Mouse (Mus musculus) thymus, postnatal 10 days (tissue): ENCODE results near the gene Olfr1395.
"Not testable (repeated sequence)": the region's sequence is repeated elsewhere in the genome, so short reads cannot be mapped to it uniquely, and the experiment has no call there.

Experiments
- DNase-seq, 2 experiments: peaks; one replicate each; pipeline ENCODE4 v3.0.0; 2021; ENCODE audit warnings: low spot score in 2 of 2

The Olfr1395 gene

DNA sequence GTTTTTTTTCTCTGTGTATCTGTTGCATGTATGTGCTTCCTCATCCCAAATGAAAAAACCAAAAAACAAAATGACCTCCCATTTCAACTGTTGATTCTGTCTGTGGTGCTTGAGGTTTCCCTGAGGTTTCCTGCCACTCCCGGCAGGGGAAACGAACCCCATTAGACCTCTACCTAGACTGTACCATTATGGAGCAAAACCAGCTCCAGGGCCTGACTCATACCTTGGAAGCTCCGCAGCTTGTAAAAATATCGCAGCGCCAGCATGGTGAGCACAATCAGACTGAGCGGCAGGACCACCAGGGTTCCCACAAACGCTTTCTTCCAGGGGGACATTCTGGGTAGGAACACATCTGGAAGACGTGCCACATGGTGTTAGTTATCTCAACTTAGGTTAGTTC, 33.3 kb downstream of the Olfr1395 start:
- peak in 1 of 2 experiments; percentile 13 for DNase-seq

DNA sequence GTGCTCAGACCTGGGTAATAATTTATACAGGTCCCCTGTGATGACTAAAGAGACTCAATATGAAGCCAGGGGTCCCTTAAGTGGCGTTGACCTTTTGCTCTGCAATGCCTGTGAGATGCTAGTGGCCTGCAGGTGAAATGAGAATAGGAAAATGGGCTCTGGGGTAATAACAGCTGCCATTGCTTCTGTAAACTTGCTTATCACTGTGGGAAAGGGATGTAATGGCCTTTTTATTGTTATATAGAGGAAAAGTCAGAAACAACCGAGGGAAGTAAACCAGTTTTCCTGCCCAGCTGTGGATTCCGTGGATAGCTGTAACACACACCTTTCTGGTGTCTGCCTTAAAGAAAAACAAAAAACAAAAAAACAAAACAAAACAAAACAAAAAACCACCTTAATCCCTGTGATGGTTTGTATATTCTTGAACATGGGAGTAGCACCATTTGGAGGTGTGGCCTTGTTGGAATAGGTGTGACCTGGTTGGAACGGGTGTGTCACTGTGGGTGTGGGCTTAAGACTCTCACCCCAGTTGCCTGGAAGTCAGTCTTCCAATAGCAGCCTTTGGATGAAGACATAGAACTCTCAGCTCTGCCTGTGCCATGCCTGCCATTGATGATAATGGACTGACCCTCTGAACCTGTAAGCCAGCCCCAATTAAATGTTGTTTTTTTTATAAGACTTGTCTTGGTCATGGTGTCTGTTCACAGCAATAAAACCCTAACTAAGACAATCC, 34.1 kb downstream of the Olfr1395 start:
- not testable (repeated sequence) for DNase-seq

GRCm38 (mm10) chr11:49183172-49183571, 41.1 kb downstream of the Olfr1395 start:
- no peak for DNase-seq

DNA sequence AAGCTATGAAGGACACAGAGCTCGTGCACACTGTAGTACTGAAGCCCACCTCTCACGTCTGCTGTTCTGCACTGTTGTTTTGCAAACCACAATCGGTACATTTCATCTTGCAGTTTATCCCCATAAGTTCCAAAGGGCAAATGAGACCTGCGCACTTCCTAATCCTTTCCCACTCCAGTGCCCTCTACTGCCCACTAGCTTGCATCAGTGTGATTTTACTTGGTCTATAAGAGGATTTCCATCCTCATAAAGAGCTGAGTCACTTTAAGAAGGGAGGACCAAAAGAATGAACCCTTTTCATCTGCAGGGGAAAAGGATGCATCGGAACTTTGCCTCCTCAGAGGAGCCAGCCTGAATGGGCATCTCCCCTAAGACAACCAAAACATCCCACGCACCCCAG, 44.4 kb downstream of the Olfr1395 start:
- no peak for DNase-seq

DNA sequence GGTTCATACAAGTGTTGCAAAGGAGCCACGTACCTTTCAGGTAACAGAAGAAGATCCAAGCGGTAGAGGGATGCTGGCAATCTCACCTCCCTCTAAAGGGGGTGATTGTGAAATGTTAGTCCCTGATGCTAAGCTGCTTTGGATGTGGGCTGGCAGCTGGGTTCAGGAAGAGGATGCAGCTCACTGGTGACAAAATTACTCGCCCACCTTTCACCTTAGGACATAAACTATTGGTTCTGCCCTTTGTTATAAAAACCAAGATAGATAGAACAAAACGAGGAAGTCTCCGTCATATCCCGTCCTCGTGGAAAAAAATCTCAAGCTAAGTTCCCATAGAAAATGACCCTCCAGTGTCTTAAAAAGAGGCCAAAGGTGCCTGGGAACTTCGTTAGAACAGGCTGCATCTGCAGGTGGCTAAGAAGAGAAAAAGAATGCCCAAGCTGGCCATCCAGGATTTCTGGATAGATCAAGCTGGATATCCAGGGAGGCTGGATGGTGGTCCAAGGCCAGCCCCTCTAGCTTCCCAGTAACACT, 44.9 kb downstream of the Olfr1395 start, which contains the start of gene Btnl9:
Gene Btnl9 (minus strand): TSS at position 205 of the 534 bp plus-strand sequence.
- no peak for DNase-seq

DNA sequence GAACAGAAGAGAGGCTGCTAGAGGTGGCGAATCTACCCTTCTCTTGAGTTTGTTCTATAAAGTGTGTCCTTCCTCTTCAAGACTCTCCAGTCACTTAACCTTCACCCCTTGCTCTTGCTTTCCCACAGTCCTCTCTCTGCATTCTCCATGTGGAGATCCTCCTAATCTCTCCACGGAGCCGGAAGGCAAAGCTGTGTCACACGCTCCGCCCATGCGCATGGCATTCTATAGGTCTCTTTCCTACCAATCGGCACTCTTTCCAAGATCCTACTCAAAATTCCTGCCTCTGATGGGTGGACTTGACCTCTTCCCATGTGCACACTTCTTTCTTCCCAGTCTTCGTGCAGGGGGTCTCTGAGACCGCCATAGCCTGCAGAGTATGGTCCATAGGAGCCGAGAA, 45.6 kb downstream of the Olfr1395 start:
- no peak for DNase-seq

DNA sequence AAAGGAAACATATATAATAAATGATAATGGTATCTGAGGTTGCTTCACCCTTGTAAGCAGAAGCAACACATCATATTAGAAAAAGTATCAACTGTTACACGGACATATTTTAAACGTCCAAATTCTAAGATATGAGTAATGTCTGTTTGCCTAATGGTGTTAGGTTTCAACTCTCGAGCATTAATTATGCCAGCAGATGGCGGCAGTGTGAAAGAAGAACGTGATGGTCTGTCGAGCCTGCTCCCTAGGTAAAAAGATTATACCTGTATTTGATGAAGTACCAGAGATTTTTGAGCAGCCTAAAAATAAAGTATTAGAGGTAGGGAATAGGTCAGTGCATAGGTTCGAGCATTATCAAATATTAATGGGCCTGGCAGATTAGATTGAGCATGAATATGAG, 47.7 kb downstream of the Olfr1395 start:
- DNase-seq, result peak; percentile 36 to 77

DNA sequence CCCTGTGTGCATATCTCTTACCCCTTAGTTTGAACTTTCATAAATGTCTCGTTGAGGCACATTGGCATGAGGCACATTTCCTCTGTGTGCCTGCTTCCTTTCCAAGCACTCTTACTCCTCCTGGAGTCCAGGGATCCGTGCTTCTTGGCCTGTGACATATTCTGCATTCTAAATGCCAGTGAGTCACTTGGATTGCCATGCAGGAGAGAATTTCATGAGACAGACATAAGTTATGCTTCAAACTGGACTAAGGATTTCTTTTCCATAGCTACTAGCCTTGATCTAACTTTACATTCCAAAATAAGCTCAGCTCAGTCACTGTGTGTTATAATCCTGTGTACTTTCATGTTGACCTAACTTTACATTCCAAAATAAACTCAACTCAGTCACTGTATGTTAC, 49.0 kb downstream of the Olfr1395 start:
- DNase-seq, result no peak

- DNase-seq, result not testable (repeated sequence)
Measured at GRCm38 (mm10) chr11:49194771-49195170, 52.7 kb downstream of the Olfr1395 start.

- peak in 1 of 2 experiments; percentile 29 for DNase-seq
Measured at GRCm38 (mm10) chr11:49195819-49196322, 53.8 kb downstream of the Olfr1395 start.
